Mouse (Mus musculus) heart, embryonic 11.5 days (tissue): Measurements from ENCODE around the gene Uba7. TPM values are rescaled to one million over a fixed set of nuclear protein-coding genes. Genes with fewer than 3 reads are reported as not detected.
"Not testable (repeated sequence)": the region's sequence is repeated elsewhere in the genome, so short reads cannot be mapped to it uniquely, and the experiment has no call there.

Experiments
- ATAC-seq: fragments of 200-750 bp; cut with Nextera tagmentation; replicated peaks from 2 replicates; pipeline ENCODE4 v1.8.0; 2017; ENCODE audit warnings: moderate library complexity; ENCODE audit not compliant: insufficient number of reproducible peaks, low FRiP score, low TSS enrichment
- H3K27ac ChIP-seq: fragments of 300-500 bp; sonication (generic); 2 replicates; pipeline ENCODE4 v1.5.1; 2014; ENCODE audit warnings: mild to moderate bottlenecking, low read depth, low read length
- H3K27me3 ChIP-seq: fragments of 300-500 bp; sonication (generic); 2 replicates; pipeline ENCODE4 v1.6.1; 2014; ENCODE audit warnings: mild to moderate bottlenecking, low read length, mixed read lengths; ENCODE audit not compliant: control insufficient read depth, insufficient read depth
- H3K36me3 ChIP-seq: fragments of 300-500 bp; sonication (generic); 2 replicates; pipeline ENCODE4 v1.6.1; 2014; ENCODE audit warnings: mild to moderate bottlenecking, low read length, moderate library complexity, mixed read lengths; ENCODE audit not compliant: control insufficient read depth, insufficient read depth
- H3K4me1 ChIP-seq: fragments of 300-500 bp; sonication (generic); 2 replicates; pipeline ENCODE4 v1.6.1; 2014; ENCODE audit warnings: low read length; ENCODE audit not compliant: control insufficient read depth, insufficient read depth
- H3K4me2 ChIP-seq: fragments of 300-500 bp; sonication (generic); 2 replicates; pipeline ENCODE4 v1.6.1; 2014; ENCODE audit warnings: mild to moderate bottlenecking, moderate library complexity
- H3K4me3 ChIP-seq: fragments of 300-500 bp; sonication (generic); 2 replicates; pipeline ENCODE4 v1.5.1; 2014; ENCODE audit warnings: low read depth, low read length
- H3K9ac ChIP-seq: fragments of 300-500 bp; sonication (generic); 2 replicates; pipeline ENCODE4 v1.6.1; 2014; ENCODE audit warnings: mild to moderate bottlenecking, low read depth, low read length, moderate library complexity
- H3K9me3 ChIP-seq: fragments of 300-500 bp; sonication (generic); replicated peaks from 2 replicates; pipeline ENCODE4 v1.6.1; 2016; ENCODE audit warnings: low read length; ENCODE audit not compliant: control insufficient read depth
- WGBS: fragments of 180-500 bp; shearing (Covaris S2); extraction: QIAGEN DNeasy Blood & Tissue Kit; methylation state at CpG from one replicate; pipeline ENCODE4 v1.1.7; 2014; ENCODE audit not compliant: insufficient replicate concordance; 5-methylcytosine and 5-hydroxymethylcytosine counted together
- polyA plus RNA-seq: library from polyadenylated mRNA; unstranded; fragments of >200 nt; fragmentation: Nextera tagmentation; extraction: Ambion mirVana; gene quantifications from 2 replicates; pipeline ENCODE4 v1.2.1, GENCODE M21; 2014

The Uba7 gene
- polyA plus RNA-seq, 1 experiment from 2014 or later = 43.9 TPM

DNA sequence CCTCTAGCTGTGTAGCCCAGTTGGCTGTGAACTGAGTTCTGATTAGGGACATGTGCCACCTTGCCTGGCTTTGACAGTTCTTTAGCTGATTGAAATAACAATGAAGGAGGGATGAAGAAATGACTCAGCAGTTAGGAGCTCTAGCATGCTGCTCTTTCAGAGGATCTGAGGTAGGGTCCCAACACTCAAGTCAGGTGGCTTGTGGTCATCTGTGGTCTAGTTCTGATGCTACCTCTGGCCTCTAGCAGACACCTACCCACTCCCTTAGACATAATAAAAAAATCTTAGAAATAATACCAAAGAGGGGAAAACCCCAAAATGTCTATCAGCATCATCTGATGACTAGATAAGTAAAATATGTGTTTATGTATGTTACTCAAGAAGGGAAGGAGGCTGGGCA lies 35.1 kb downstream of the Uba7 start:
- H3K9me3 ChIP-seq = no peaks in the 10 kb centered on the region

DNA sequence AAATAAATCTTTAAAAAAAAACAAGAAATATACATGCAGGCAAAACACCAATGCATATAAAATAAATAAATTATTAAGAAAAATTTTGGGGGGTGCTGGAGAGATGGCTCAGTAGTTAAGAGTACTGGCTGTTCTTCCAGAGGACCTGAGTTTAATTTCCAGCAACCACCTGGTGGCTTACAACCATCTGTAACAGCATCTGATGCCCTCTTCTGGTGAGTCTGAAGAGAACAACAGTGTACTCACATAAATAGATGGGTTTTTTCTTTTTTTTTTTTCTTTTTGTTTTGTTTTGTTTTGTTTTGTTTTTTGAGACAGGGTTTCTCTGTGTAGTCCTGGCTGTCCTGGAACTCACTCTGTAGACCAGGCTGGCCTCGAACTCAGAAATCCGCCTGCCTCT lies 38.3 kb downstream of the Uba7 start:
- H3K4me1 ChIP-seq, H3K36me3 ChIP-seq, H3K4me2 ChIP-seq, H3K9me3 ChIP-seq, H3K9ac ChIP-seq, H3K4me3 ChIP-seq, ATAC-seq, H3K27me3 ChIP-seq, H3K27ac ChIP-seq: not testable (repeated sequence)
- 98% methylated on average over 2 of the region's 2 CpGs for WGBS

More for the DNA sequence above, 35.1 kb downstream of the Uba7 start:
- Histone ChIP-seq H3K4me2 (no peak overlapping the region), H3K27me3 (no peaks in the 10 kb centered on the region), H3K27ac (no peak overlapping the region), H3K36me3 (peaks cover 7% of the 10 kb centered on the region), H3K9ac (no peak overlapping the region), H3K4me1 (peaks cover under 1% of the 10 kb centered on the region; the same call in 1 of the 2 replicates), H3K4me3 (no peak overlapping the region)
- ATAC-seq = no peak

DNA sequence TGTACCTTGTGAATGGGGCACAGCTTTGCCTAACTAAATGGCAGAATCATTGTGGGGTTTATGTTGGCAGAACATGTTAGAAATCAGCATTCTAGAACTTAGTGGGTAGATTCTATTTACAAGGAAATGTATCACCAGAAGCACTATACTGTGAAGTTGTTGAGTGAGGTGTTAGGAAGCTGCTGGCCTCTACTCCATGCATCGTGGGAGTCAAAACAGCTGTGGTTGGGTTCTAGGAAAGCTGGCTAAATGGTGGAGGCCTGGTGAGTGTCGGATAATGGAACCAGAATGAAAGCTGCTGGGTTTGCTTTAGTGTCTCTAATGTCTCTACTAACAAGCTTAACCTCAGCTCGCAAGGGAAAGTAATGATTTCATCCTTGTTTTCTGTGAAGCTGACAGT lies 41.8 kb downstream of the Uba7 start:
- H3K9ac ChIP-seq = no peak overlapping the region
- peaks cover 10% of the 10 kb centered on the region; the same call in 1 of the 2 replicates for H3K36me3 ChIP-seq
- 84% methylated on average over 3 of the region's 3 CpGs for WGBS
- peaks cover 6% of the 10 kb centered on the region for H3K4me1 ChIP-seq
- H3K4me2 ChIP-seq = no peak overlapping the region
- H3K9me3 ChIP-seq = no peaks in the 10 kb centered on the region
- no peaks in the 10 kb centered on the region for H3K27me3 ChIP-seq
- no peak for ATAC-seq
- no peak overlapping the region for H3K27ac ChIP-seq
- no peak overlapping the region for H3K4me3 ChIP-seq

GRCm38 (mm10) chr9:108020741-108021140 lies 45.4 kb downstream of the Uba7 start:
- no peak for ATAC-seq
- peak overlapping the region; percentile 46; the same call in 1 of the 2 replicates for H3K27ac ChIP-seq
- no peak overlapping the region for H3K9ac ChIP-seq
- peak overlapping the region; percentile 24 for H3K4me2 ChIP-seq
- no peaks in the 10 kb centered on the region for H3K9me3 ChIP-seq
- WGBS = 94% methylated on average over 1 of the region's 1 CpGs
- no peaks in the 10 kb centered on the region for H3K27me3 ChIP-seq
- H3K4me1 ChIP-seq = peaks cover 6% of the 10 kb centered on the region
- H3K36me3 ChIP-seq = peaks cover 8% of the 10 kb centered on the region
- H3K4me3 ChIP-seq = no peak overlapping the region

DNA sequence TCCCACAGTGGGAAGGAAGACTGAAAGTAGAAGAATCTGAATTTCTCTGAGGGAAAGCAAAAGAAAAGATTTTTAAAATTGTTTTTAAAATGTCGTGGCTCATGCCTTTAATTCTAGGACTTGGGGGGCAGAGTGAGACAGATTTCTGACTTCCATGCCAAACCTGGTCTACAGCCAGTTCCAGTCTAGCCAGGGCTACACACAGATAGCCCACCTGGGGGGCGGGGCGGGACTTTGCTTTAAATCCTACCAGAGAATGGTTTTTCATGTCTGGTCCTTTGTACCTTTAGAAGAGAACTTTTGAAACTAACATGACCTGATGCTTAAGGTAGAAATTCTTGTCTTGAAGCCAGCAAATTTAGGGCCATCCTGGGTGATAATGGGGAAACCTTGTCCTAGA lies 47.9 kb downstream of the Uba7 start:
- Histone ChIP-seq H3K27me3 (no peaks in the 10 kb centered on the region), H3K36me3 (peaks cover 25% of the 10 kb centered on the region), H3K4me1 (peaks cover 6% of the 10 kb centered on the region), H3K9me3 (no peaks in the 10 kb centered on the region), H3K4me3 (no peak overlapping the region), H3K27ac (no peak overlapping the region), H3K9ac (no peak overlapping the region), H3K4me2 (no peak overlapping the region)
- 84% methylated on average over 3 of the region's 3 CpGs for WGBS
- no peak for ATAC-seq

GRCm38 (mm10) chr9:108026584-108026983 lies 51.3 kb downstream of the Uba7 start:
- H3K27me3 ChIP-seq = no peaks in the 10 kb centered on the region
- no peak for ATAC-seq
- peaks cover 27% of the 10 kb centered on the region for H3K36me3 ChIP-seq
- WGBS = 90% methylated on average over 3 of the region's 3 CpGs
- H3K9me3 ChIP-seq = no peaks in the 10 kb centered on the region
- no peak overlapping the region for H3K9ac ChIP-seq
- no peaks in the 10 kb centered on the region; the same call in 1 of the 2 replicates for H3K4me1 ChIP-seq
- no peak overlapping the region for H3K4me3 ChIP-seq
- H3K27ac ChIP-seq = no peak overlapping the region
- H3K4me2 ChIP-seq = no peak overlapping the region

DNA sequence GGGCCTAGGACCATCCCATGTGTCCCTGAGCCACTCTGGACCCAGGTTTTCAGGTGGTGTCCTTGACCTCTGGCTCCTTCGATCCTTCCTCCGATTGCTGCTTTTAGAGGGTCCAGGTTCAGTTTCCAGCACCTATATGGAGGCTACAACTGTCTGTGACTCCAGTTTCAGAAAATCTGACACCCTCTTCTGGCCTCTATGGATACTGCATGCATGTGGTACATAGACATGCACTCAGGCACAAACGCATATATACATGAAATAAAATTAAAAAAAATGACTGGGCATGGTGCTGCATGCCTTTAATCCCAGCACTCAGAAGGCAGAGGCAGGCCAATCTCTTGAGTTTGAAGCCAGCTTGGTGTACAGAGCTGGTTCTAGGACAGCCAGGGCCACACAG lies 52.6 kb downstream of the Uba7 start:
- Histone ChIP-seq H3K36me3 (peaks cover 35% of the 10 kb centered on the region), H3K4me2 (no peak overlapping the region), H3K4me1 (no peaks in the 10 kb centered on the region), H3K9ac (no peak overlapping the region), H3K4me3 (no peak overlapping the region), H3K27ac (no peak overlapping the region), H3K9me3 (no peaks in the 10 kb centered on the region), H3K27me3 (no peaks in the 10 kb centered on the region)
- 97% methylated on average over 3 of the region's 3 CpGs for WGBS
- ATAC-seq = no peak

- Histone ChIP-seq H3K4me1 (no peaks in the 10 kb centered on the region), H3K27me3 (no peaks in the 10 kb centered on the region), H3K27ac (no peak overlapping the region), H3K4me2 (no peak overlapping the region), H3K9ac (no peak overlapping the region), H3K36me3 (peaks cover 27% of the 10 kb centered on the region), H3K9me3 (no peaks in the 10 kb centered on the region), H3K4me3 (no peak overlapping the region)
- no peak for ATAC-seq
- WGBS = 84% methylated on average over 5 of the region's 5 CpGs
Measured at GRCm38 (mm10) chr9:108032126-108032525, 56.8 kb downstream of the Uba7 start.
